Mouse (Mus musculus) forebrain, embryonic 13.5 days (tissue): ENCODE results near the gene Ccr10. TPM values are rescaled to one million over a fixed set of nuclear protein-coding genes. Genes with fewer than 3 reads are reported as not detected.
A peak's percentile ranks its signal among the peaks of the same experiment; 100 is the strongest.

Experiments
- ATAC-seq: fragments of 200-750 bp; cut with Nextera tagmentation; 2 replicates; pipeline ENCODE4 v1.8.0; 2017
- H3K27ac ChIP-seq: fragments of 300-500 bp; sonication (generic); 2 replicates; pipeline ENCODE4 v1.5.1; 2015; ENCODE audit warnings: inconsistent platforms, mild to moderate bottlenecking, moderate library complexity
- H3K27me3 ChIP-seq: fragments of 300-500 bp; sonication (generic); 2 replicates; pipeline ENCODE4 v1.6.1; 2015; ENCODE audit warnings: mild to moderate bottlenecking, inconsistent platforms
- H3K36me3 ChIP-seq: fragments of 300-500 bp; sonication (generic); 2 replicates; pipeline ENCODE4 v1.6.1; 2015; ENCODE audit warnings: mild to moderate bottlenecking, inconsistent platforms; ENCODE audit not compliant: poor library complexity, severe bottlenecking
- H3K4me1 ChIP-seq: fragments of 300-500 bp; sonication (generic); 2 replicates; pipeline ENCODE4 v1.6.1; 2015; ENCODE audit warnings: inconsistent platforms
- H3K4me2 ChIP-seq: fragments of 300-500 bp; sonication (generic); 2 replicates; pipeline ENCODE4 v1.6.1; 2015; ENCODE audit warnings: inconsistent platforms, mild to moderate bottlenecking, moderate library complexity
- H3K4me3 ChIP-seq: fragments of 300-500 bp; sonication (generic); 2 replicates; pipeline ENCODE4 v1.5.1; 2015; ENCODE audit warnings: mild to moderate bottlenecking, inconsistent platforms
- H3K9ac ChIP-seq: fragments of 300-500 bp; sonication (generic); 2 replicates; pipeline ENCODE4 v1.6.1; 2015; ENCODE audit warnings: mild to moderate bottlenecking, inconsistent platforms
- H3K9me3 ChIP-seq: fragments of 300-500 bp; sonication (generic); replicated peaks from 2 replicates; pipeline ENCODE4 v1.6.1; 2016; ENCODE audit warnings: inconsistent platforms
- WGBS: fragments of 180-500 bp; shearing (Covaris S2); methylation state at CpG from one replicate; pipeline ENCODE4 v1.1.7; 2015; 5-methylcytosine and 5-hydroxymethylcytosine counted together
- polyA plus RNA-seq: library from polyadenylated mRNA; unstranded; fragments of >200 nt; fragmentation: Nextera tagmentation; extraction: Ambion mirVana; gene quantifications from 2 replicates; pipeline ENCODE4 v1.2.1, GENCODE M21; 2015

Gene Ccr10
- polyA plus RNA-seq, 1 experiment from 2014 or later = not detected

DNA sequence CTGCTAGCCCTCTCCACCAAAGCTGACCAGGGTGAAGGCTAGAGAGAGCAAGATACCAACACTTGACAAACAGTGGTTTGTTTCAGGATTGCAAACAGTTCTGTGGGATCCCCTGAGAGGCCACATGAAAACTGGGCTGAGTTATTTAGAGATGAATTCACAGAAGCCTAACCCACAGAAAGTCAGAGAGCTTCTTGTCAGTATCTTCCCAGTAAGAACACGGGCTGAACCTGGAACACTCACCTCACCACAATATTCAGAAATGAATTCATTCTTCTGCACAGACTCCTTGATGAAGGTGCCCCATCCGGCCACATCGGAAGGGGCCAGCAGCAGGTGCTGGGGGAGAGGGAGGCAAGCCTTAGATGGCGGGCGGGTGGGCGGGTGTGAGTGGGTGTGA, 19.4 kb upstream of the Ccr10 start:
- Histone ChIP-seq H3K27me3 (no peaks in the 10 kb centered on the region), H3K4me1 (peaks cover 13% of the 10 kb centered on the region), H3K9me3 (no peaks in the 10 kb centered on the region), H3K27ac (no peak overlapping the region), H3K4me3 (no peak overlapping the region), H3K9ac (no peak overlapping the region), H3K36me3 (peaks cover 45% of the 10 kb centered on the region), H3K4me2 (no peak overlapping the region)
- no peak for ATAC-seq
- 83% methylated on average over 6 of the region's 6 CpGs for WGBS

DNA sequence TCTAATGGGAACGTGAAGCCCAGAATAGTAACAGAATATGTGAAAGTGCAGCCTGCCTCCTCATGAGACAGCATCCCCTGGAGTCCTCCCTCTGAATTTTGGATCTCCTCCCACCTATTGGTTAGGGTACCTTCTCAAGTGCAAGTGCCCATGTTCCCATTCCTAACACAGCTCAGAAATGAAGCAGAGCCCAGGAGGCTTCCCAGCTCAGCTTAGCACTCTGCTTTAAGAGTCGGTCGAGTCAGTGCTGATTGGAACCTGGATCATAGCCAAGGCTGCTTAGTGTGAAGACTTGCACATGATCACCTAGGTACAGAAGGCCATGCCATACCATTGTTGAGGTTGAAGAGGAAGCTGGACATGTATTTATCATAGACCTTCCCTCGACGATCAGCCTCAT, 18.9 kb upstream of the Ccr10 start:
- H3K4me2 ChIP-seq = no peak overlapping the region
- H3K4me3 ChIP-seq = no peak overlapping the region
- H3K9ac ChIP-seq = no peak overlapping the region
- WGBS = 73% methylated on average over 5 of the region's 5 CpGs
- H3K9me3 ChIP-seq = no peaks in the 10 kb centered on the region
- peaks cover 40% of the 10 kb centered on the region for H3K36me3 ChIP-seq
- no peak overlapping the region for H3K27ac ChIP-seq
- H3K27me3 ChIP-seq = no peaks in the 10 kb centered on the region
- ATAC-seq = no peak
- peaks cover 18% of the 10 kb centered on the region for H3K4me1 ChIP-seq

DNA sequence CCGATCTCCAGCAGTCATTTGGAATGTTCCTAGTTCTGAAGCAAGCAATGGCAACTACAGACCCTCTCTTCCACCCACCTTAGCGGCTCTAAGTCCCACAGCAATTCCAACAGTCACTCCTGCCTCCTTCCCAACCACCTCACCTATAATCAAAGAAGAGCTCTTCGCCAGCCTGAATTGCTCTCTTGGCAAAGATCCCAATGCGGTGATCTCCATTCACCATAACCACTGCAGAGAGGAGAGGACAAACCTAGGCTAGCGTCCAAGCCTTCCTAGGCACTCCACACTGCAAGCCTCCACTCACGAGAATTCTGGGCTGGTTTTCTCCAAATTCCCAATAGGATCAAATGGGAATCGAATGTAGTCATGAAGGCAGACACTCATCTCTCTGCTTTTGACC, 17.8 kb upstream of the Ccr10 start:
- H3K27me3 ChIP-seq = no peaks in the 10 kb centered on the region
- WGBS = 84% methylated on average over 7 of the region's 7 CpGs
- H3K9me3 ChIP-seq = no peaks in the 10 kb centered on the region
- no peak overlapping the region for H3K4me3 ChIP-seq
- no peak overlapping the region for H3K27ac ChIP-seq
- no peak for ATAC-seq
- H3K36me3 ChIP-seq = peaks cover 30% of the 10 kb centered on the region
- H3K9ac ChIP-seq = no peak overlapping the region
- H3K4me1 ChIP-seq = peaks cover 18% of the 10 kb centered on the region
- no peak overlapping the region for H3K4me2 ChIP-seq

DNA sequence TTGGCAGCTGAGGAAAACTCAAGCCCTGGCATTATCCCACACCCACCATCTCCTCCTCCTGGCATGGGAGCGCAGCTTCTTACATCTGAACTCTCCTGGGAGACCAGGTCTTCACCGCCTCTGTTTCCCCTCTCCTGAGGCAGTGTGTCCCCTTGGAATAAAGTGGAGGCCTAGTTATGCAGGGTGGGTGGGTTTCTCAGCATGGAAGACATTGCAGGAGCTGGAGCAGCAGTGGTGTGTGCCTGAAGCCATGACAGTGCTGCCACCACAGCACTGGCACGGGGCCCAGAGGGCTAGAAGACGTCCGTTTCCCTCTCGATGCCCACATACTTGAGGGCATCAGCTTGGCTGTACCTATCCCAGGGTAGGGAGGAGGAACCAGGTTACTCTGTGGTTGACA, 17.4 kb upstream of the Ccr10 start:
- Histone ChIP-seq H3K27ac (no peak overlapping the region), H3K4me2 (no peak overlapping the region), H3K4me3 (no peak overlapping the region), H3K9ac (no peak overlapping the region), H3K9me3 (no peaks in the 10 kb centered on the region), H3K27me3 (no peaks in the 10 kb centered on the region), H3K4me1 (peaks cover 18% of the 10 kb centered on the region), H3K36me3 (peaks cover 26% of the 10 kb centered on the region)
- WGBS = 92% methylated on average over 6 of the region's 6 CpGs
- no peak for ATAC-seq

DNA sequence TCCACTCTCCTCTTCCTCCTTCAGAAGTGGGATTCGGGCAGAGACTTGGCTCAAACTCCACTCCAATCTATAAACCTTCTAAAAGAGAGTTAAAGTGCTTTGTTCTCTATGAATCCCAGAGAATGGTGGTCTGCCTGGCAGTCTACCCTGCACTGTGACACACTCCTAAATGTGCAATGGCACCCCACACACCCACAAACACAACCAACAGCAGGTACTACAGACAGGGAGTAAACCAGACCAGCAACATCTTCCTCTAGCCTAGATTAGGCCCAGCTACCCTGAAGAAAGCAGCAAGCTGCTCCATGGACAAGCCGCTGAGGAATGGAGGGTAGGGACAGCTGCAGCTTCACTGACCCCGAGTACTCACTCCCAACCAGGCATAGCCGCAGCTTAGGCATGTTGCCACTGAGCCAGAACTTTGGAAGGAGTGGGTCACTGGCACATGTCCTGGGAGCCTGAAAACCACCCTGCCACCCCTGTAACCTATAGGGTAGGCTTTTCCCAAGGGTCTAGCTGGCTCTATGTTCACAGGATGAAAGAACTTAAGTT, 16.8 kb upstream of the Ccr10 start:
- Histone ChIP-seq H3K9me3 (no peaks in the 10 kb centered on the region), H3K9ac (no peak overlapping the region), H3K4me3 (no peak overlapping the region), H3K27me3 (no peaks in the 10 kb centered on the region), H3K27ac (no peak overlapping the region), H3K4me1 (peaks cover 18% of the 10 kb centered on the region), H3K4me2 (no peak overlapping the region), H3K36me3 (peaks cover 22% of the 10 kb centered on the region)
- 72% methylated on average over 4 of the region's 4 CpGs for WGBS
- ATAC-seq = no peak

DNA sequence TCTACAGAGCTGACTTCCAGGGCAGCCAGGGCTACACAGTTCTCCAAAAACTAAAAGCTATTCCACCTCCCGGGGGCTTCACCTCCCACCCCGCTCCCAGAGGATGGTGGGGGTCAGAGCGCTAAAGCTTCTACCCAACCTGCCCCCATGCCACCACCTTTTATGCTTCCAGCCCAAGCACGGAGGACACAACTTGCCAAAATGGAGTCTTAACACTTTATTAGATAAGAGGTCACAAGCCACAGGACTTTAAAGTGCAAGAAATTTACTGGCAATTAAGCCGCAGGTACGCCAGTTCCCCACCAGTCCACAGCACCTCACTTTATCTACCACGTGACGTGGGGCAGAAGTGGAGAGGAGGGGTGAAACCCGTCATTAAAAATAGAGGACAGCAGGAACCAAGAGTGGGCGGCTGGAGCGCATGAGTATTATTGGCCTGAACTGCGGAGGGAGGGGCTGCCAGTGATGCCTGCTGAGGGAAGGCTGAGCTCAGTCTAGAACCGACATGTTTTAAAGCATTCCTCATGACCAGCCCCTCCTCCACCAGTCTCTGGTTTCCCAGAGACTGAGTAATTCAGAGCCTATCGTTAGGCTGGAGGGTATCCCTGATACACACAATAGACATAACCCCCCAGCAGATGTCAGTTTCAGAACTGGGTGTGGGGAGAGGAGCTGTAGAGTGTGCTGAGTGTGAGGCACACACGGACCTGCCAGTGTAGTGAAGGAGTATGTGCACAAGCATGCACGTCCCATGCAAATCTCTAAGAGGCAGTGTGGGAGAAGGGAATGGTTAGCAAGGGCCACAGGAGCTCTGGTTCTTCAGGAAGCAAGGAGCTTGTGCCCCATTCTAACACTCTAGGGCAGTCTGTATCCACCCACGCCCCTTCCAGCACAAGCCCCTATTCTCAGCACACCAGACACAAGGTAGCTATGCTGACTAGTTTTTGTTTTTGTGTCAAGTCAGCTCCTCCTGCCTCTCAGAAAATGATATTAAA, 16.0 kb upstream of the Ccr10 start:
- Histone ChIP-seq H3K4me2 (no peak overlapping the region), H3K9me3 (no peaks in the 10 kb centered on the region), H3K4me3 (no peak overlapping the region), H3K27me3 (no peaks in the 10 kb centered on the region), H3K4me1 (peaks cover 18% of the 10 kb centered on the region), H3K36me3 (peaks cover 14% of the 10 kb centered on the region), H3K9ac (no peak overlapping the region), H3K27ac (no peak overlapping the region)
- ATAC-seq = 0 out of 2 replicates have a peak, but pooled peaks have one; percentile 17
- 55% methylated on average over 17 of the region's 17 CpGs for WGBS

DNA sequence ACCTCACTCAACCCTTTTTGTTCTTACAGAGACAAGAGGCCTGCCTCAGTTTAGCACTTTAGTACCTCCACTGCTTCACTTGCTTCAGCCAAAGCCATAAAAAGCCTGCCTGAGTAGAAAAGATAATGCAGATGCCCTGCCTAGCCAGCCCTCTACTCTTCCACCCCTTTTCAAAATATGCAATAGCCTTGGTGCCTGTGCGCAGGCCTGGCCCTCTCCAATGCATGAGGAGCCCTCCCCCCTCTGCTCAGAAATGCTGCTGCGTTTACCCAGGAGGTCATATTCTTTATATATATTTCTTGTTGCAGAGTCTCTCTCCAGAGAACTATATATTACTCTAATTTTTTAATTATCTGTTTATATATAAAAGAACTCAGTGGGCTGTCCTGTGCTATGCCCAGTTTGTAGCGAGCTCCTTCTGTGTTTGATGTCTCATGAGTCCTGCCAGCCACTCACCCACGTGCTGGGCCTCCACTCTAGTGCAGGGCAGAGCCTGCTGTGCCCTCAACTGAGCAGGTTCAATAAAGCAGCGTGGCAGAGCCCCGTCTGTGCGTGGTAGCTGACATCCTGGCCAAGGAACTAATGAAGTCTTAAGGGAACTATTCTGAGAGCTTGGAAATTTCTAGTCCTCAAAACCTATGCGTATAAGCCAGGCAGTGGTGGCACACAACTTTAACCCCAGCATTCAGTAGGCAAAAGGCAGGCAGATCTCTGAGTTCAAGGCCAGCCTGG, 15.1 kb upstream of the Ccr10 start:
- 48% methylated on average over 8 of the region's 8 CpGs for WGBS
- H3K9me3 ChIP-seq = no peaks in the 10 kb centered on the region
- ATAC-seq = 0 out of 2 replicates have a peak, but pooled peaks have one; percentile 29
- H3K27ac ChIP-seq = peak overlapping the region; percentile 60
- peaks cover 14% of the 10 kb centered on the region for H3K36me3 ChIP-seq
- H3K4me1 ChIP-seq = peaks cover 18% of the 10 kb centered on the region
- no peak overlapping the region for H3K4me2 ChIP-seq
- H3K4me3 ChIP-seq = no peak overlapping the region
- peak overlapping the region; percentile 26; the same call in 1 of the 2 replicates for H3K9ac ChIP-seq
- no peaks in the 10 kb centered on the region for H3K27me3 ChIP-seq

DNA sequence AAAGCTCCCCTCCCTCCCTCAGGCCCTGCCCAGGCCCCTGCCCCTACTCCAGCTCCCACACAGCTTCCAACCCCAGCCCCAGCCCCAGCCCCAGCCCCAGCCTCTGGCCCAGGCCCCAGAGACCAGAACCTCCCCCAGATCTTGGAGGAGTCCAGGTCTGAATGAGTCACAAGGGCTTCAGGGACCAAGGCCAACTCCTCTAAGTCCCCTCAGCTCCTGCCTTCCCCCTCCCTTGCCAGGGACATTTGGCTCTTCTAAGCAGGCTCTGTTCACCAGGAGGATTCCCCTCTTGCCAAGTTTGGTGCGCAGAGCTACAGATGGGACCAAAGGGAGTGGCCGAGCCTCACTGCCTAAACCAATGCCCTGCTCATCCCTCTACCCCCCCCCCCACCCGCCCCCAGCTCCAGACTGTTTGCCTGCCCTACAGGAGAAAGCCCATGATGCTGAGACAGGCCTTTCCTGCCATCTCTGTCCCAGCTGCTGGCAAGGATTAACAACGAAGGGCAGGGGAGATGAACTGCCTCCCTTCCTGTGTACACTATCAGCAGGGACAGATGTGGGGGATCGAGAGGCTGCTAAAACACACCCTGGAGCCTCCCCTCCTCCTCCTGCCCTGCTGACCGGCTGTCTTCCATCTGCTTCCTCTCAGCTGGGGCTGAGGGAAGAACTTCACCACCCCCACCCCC, 14.4 kb upstream of the Ccr10 start:
- Histone ChIP-seq H3K9ac (peak overlapping the region; percentile 26; the same call in 1 of the 2 replicates), H3K27ac (peak overlapping the region; percentile 60), H3K27me3 (no peaks in the 10 kb centered on the region), H3K36me3 (peaks cover 10% of the 10 kb centered on the region), H3K4me3 (no peak overlapping the region), H3K4me1 (peaks cover 18% of the 10 kb centered on the region), H3K9me3 (no peaks in the 10 kb centered on the region), H3K4me2 (no peak overlapping the region)
- WGBS = 19% methylated on average over 5 of the region's 6 CpGs
- ATAC-seq = peak; percentile 58

DNA sequence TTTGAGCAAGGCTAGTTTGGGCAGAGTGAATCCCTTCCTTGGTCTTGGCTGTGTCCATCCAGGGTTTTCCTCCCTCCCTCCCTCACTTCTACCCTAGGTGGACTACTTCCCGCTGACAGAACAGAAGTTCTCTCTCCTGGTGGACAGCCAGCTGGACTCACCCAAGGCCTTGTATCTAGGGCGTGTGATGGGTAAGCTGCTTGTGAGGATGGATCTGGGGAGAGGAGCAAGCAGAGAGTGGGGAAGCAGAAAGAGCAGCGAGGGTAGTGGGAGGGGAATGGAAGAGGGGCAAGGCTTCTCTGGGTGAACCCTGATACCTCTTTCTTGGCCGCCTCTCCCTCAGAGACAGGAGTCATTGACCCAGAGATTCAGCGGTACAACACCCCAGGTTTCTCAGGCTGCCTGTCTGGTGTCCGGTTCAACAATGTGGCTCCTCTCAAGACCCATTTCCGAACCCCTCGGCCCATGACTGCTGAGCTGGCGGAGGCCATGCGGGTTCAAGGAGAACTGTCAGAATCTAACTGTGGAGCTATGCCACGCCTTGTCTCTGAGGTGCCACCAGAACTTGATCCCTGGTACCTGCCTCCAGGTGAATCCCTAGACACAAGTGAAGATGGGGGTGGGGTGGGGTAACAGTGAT, 13.0 kb upstream of the Ccr10 start:
- Histone ChIP-seq H3K36me3 (0 out of 2 replicates have a peak, but pooled peaks cover 5% of the 10 kb centered on the region), H3K27me3 (no peaks in the 10 kb centered on the region), H3K9me3 (no peaks in the 10 kb centered on the region), H3K27ac (no peak overlapping the region; the same call in 1 of the 2 replicates), H3K4me1 (peaks cover 18% of the 10 kb centered on the region), H3K4me2 (no peak overlapping the region), H3K9ac (no peak overlapping the region), H3K4me3 (no peak overlapping the region)
- WGBS = 78% methylated on average over 11 of the region's 11 CpGs
- no peak for ATAC-seq

DNA sequence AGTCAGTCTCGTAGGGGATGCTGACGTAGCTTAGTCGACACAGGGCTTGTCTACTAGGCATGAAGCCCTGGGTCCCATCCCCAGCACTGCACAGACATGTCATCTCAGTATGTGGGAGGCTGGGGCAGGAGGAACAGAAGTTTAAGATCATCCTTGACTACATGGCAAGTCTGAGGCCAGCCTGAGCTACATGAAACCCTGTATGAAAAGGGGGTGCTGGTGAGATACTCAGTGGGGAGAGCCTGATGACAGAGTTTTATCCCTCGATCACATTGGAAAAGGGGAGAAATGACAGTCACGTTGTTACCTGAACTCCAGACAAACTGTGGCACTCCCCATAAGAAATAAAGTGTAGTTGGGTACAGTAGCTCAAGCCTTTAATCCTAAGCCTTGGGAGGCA, 12.3 kb upstream of the Ccr10 start:
- H3K36me3 ChIP-seq = no peaks in the 10 kb centered on the region
- ATAC-seq = no peak
- WGBS = 89% methylated on average over 5 of the region's 5 CpGs
- H3K4me3 ChIP-seq = no peak overlapping the region
- no peak overlapping the region for H3K9ac ChIP-seq
- no peaks in the 10 kb centered on the region for H3K9me3 ChIP-seq
- 0 out of 2 replicates have a peak, but pooled peaks cover 4% of the 10 kb centered on the region for H3K27me3 ChIP-seq
- H3K27ac ChIP-seq = no peak overlapping the region
- no peak overlapping the region for H3K4me2 ChIP-seq
- peaks cover 18% of the 10 kb centered on the region for H3K4me1 ChIP-seq

DNA sequence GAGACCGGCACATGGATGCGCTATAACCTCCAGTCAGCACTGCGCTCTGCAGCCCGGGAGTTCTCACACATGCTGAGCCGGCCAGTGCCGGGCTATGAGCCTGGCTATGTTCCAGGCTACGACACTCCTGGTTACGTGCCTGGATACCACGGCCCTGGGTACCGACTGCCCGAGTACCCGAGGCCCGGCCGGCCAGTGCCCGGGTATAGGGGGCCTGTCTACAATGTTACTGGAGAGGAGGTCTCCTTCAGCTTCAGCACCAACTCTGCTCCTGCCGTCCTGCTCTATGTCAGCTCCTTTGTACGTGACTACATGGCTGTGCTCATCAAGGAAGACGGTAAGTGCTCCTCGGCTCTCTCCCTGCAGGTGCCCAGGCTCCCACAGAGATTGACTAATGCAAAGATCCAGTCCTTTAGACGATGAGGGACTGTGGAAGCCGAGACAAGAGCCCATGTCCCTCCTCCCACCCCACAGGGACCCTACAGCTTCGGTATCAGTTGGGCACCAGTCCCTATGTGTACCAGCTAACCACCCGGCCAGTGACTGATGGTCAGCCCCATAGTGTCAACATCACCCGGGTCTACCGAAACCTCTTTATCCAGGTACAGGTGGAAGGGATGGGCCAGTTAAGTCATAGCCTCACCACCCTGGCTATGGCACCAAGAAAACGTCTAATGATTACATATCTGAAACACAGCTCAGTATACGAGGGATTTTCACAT, 11.4 kb upstream of the Ccr10 start:
- Histone ChIP-seq H3K4me1 (peaks cover 18% of the 10 kb centered on the region), H3K9me3 (no peaks in the 10 kb centered on the region), H3K4me3 (no peak overlapping the region), H3K27ac (no peak overlapping the region), H3K4me2 (no peak overlapping the region), H3K27me3 (0 out of 2 replicates have a peak, but pooled peaks cover 8% of the 10 kb centered on the region), H3K9ac (no peak overlapping the region), H3K36me3 (no peaks in the 10 kb centered on the region)
- ATAC-seq = no peak
- WGBS = 85% methylated on average over 27 of the region's 27 CpGs
